Mouse (Mus musculus): ENCODE results near the gene Gfi1. TPM values are rescaled to one million over a fixed set of nuclear protein-coding genes. Genes with fewer than 3 reads are reported as not detected.

Gene Gfi1
- polyA plus RNA-seq, 1 experiment from 2014 or later = not detected

- H3K9ac ChIP-seq (ENCODE audit: low read depth, low read length) = no peak overlapping the region
- H3K9me3 ChIP-seq (ENCODE audit: control insufficient read depth, low read length) = no peaks in the 10 kb centered on the region
- no peak overlapping the region for H3K27ac ChIP-seq (ENCODE audit: low read depth, low read length)
- WGBS = 96% methylated on average over 7 of the region's 7 CpGs
- no peak overlapping the region for H3K4me3 ChIP-seq (ENCODE audit: low read length)
- H3K4me2 ChIP-seq (replicated peaks; ENCODE audit: low read depth, low read length) = no peak overlapping the region
- ATAC-seq (ENCODE audit: low FRiP score, low TSS enrichment) = no peak
- H3K4me1 ChIP-seq (ENCODE audit: control insufficient read depth, insufficient read depth, low read length) = peaks cover 5% of the 10 kb centered on the region; the same call in 1 of the 2 replicates
- no peaks in the 10 kb centered on the region for H3K27me3 ChIP-seq (ENCODE audit: control insufficient read depth, insufficient read depth, low read length)
- H3K36me3 ChIP-seq (ENCODE audit: control insufficient read depth, insufficient read depth, low read length) = no peaks in the 10 kb centered on the region; the same call in 1 of the 2 replicates
These were observed 27.8 kb upstream of the Gfi1 start for GRCm38 (mm10) chr5:107753656-107754055.

GRCm38 (mm10) chr5:107749229-107749916, 23.5 kb upstream of the Gfi1 start:
- Histone ChIP-seq H3K36me3 (ENCODE audit: control insufficient read depth, insufficient read depth, low read length) (no peaks in the 10 kb centered on the region; the same call in 1 of the 2 replicates), H3K9me3 (ENCODE audit: control insufficient read depth, low read length) (no peaks in the 10 kb centered on the region), H3K4me2 (replicated peaks; ENCODE audit: low read depth, low read length) (no peak overlapping the region), H3K4me3 (ENCODE audit: low read length) (no peak overlapping the region), H3K27me3 (ENCODE audit: control insufficient read depth, insufficient read depth, low read length) (no peaks in the 10 kb centered on the region), H3K27ac (ENCODE audit: low read depth, low read length) (no peak overlapping the region), H3K4me1 (ENCODE audit: control insufficient read depth, insufficient read depth, low read length) (peaks cover 5% of the 10 kb centered on the region; the same call in 1 of the 2 replicates), H3K9ac (ENCODE audit: low read depth, low read length) (no peak overlapping the region)
- WGBS = 55% methylated on average over 9 of the region's 9 CpGs
- ATAC-seq (ENCODE audit: low FRiP score, low TSS enrichment) = 0 out of 2 replicates have a peak, but pooled peaks have one; percentile 24

GRCm38 (mm10) chr5:107739023-107739422, 13.2 kb upstream of the Gfi1 start:
- Histone ChIP-seq H3K9ac (ENCODE audit: low read depth, low read length) (no peak overlapping the region), H3K27me3 (ENCODE audit: control insufficient read depth, insufficient read depth, low read length) (no peaks in the 10 kb centered on the region), H3K36me3 (ENCODE audit: control insufficient read depth, insufficient read depth, low read length) (no peaks in the 10 kb centered on the region), H3K4me2 (replicated peaks; ENCODE audit: low read depth, low read length) (no peak overlapping the region), H3K4me1 (ENCODE audit: control insufficient read depth, insufficient read depth, low read length) (no peaks in the 10 kb centered on the region), H3K27ac (ENCODE audit: low read depth, low read length) (no peak overlapping the region), H3K9me3 (ENCODE audit: control insufficient read depth, low read length) (no peaks in the 10 kb centered on the region), H3K4me3 (ENCODE audit: low read length) (no peak overlapping the region)
- WGBS = 93% methylated on average over 5 of the region's 5 CpGs
- ATAC-seq (ENCODE audit: low FRiP score, low TSS enrichment) = no peak

GRCm38 (mm10) chr5:107738296-107738695, 12.5 kb upstream of the Gfi1 start:
- no peaks in the 10 kb centered on the region for H3K36me3 ChIP-seq (ENCODE audit: control insufficient read depth, insufficient read depth, low read length)
- no peaks in the 10 kb centered on the region for H3K4me1 ChIP-seq (ENCODE audit: control insufficient read depth, insufficient read depth, low read length)
- WGBS = 81% methylated on average over 3 of the region's 3 CpGs
- H3K9me3 ChIP-seq (ENCODE audit: control insufficient read depth, low read length) = no peaks in the 10 kb centered on the region
- no peak overlapping the region for H3K4me3 ChIP-seq (ENCODE audit: low read length)
- H3K4me2 ChIP-seq (replicated peaks; ENCODE audit: low read depth, low read length) = no peak overlapping the region
- H3K27ac ChIP-seq (ENCODE audit: low read depth, low read length) = no peak overlapping the region
- no peak overlapping the region for H3K9ac ChIP-seq (ENCODE audit: low read depth, low read length)
- no peaks in the 10 kb centered on the region for H3K27me3 ChIP-seq (ENCODE audit: control insufficient read depth, insufficient read depth, low read length)
- no peak for ATAC-seq (ENCODE audit: low FRiP score, low TSS enrichment)

GRCm38 (mm10) chr5:107736171-107736570, 10.3 kb upstream of the Gfi1 start:
- no peak for ATAC-seq (ENCODE audit: low FRiP score, low TSS enrichment)
- Histone ChIP-seq H3K4me3 (ENCODE audit: low read length) (no peak overlapping the region), H3K27me3 (ENCODE audit: control insufficient read depth, insufficient read depth, low read length) (peaks cover 14% of the 10 kb centered on the region), H3K4me1 (ENCODE audit: control insufficient read depth, insufficient read depth, low read length) (no peaks in the 10 kb centered on the region), H3K9ac (ENCODE audit: low read depth, low read length) (no peak overlapping the region), H3K36me3 (ENCODE audit: control insufficient read depth, insufficient read depth, low read length) (no peaks in the 10 kb centered on the region), H3K27ac (ENCODE audit: low read depth, low read length) (no peak overlapping the region), H3K4me2 (replicated peaks; ENCODE audit: low read depth, low read length) (no peak overlapping the region), H3K9me3 (ENCODE audit: control insufficient read depth, low read length) (no peaks in the 10 kb centered on the region)
- 82% methylated on average over 5 of the region's 5 CpGs for WGBS

- no peak for ATAC-seq (ENCODE audit: low FRiP score, low TSS enrichment)
- Histone ChIP-seq H3K4me1 (ENCODE audit: control insufficient read depth, insufficient read depth, low read length) (0 out of 2 replicates have a peak, but pooled peaks cover under 1% of the 10 kb centered on the region), H3K9ac (ENCODE audit: low read depth, low read length) (no peak overlapping the region), H3K4me2 (replicated peaks; ENCODE audit: low read depth, low read length) (no peak overlapping the region), H3K4me3 (ENCODE audit: low read length) (no peak overlapping the region), H3K27ac (ENCODE audit: low read depth, low read length) (no peak overlapping the region), H3K27me3 (ENCODE audit: control insufficient read depth, insufficient read depth, low read length) (peaks cover 52% of the 10 kb centered on the region), H3K9me3 (ENCODE audit: control insufficient read depth, low read length) (no peaks in the 10 kb centered on the region), H3K36me3 (ENCODE audit: control insufficient read depth, insufficient read depth, low read length) (no peaks in the 10 kb centered on the region)
- 35% methylated on average over 2 of the region's 2 CpGs for WGBS
These were observed 6.0 kb upstream of the Gfi1 start for GRCm38 (mm10) chr5:107731844-107732243.

- Histone ChIP-seq H3K4me1 (ENCODE audit: control insufficient read depth, insufficient read depth, low read length) (0 out of 2 replicates have a peak, but pooled peaks cover 4% of the 10 kb centered on the region), H3K9ac (ENCODE audit: low read depth, low read length) (no peak overlapping the region), H3K27ac (ENCODE audit: low read depth, low read length) (no peak overlapping the region), H3K4me3 (ENCODE audit: low read length) (no peak overlapping the region), H3K27me3 (ENCODE audit: control insufficient read depth, insufficient read depth, low read length) (peaks cover 56% of the 10 kb centered on the region), H3K9me3 (ENCODE audit: control insufficient read depth, low read length) (no peaks in the 10 kb centered on the region), H3K4me2 (replicated peaks; ENCODE audit: low read depth, low read length) (no peak overlapping the region), H3K36me3 (ENCODE audit: control insufficient read depth, insufficient read depth, low read length) (no peaks in the 10 kb centered on the region)
- 49% methylated on average over 3 of the region's 3 CpGs for WGBS
- ATAC-seq (ENCODE audit: low FRiP score, low TSS enrichment) = no peak
These were observed 5.6 kb upstream of the Gfi1 start for GRCm38 (mm10) chr5:107731408-107731807.

- no peak for ATAC-seq (ENCODE audit: low FRiP score, low TSS enrichment)
- peaks cover 94% of the 10 kb centered on the region for H3K27me3 ChIP-seq (ENCODE audit: control insufficient read depth, insufficient read depth, low read length)
- H3K9ac ChIP-seq (ENCODE audit: low read depth, low read length) = no peak overlapping the region
- H3K4me2 ChIP-seq (replicated peaks; ENCODE audit: low read depth, low read length) = peak overlapping the region; percentile 38; the same call in 1 of the 2 replicates
- no peaks in the 10 kb centered on the region for H3K36me3 ChIP-seq (ENCODE audit: control insufficient read depth, insufficient read depth, low read length)
- H3K4me1 ChIP-seq (ENCODE audit: control insufficient read depth, insufficient read depth, low read length) = peaks cover 23% of the 10 kb centered on the region
- no peaks in the 10 kb centered on the region for H3K9me3 ChIP-seq (ENCODE audit: control insufficient read depth, low read length)
- 17% methylated on average over 12 of the region's 12 CpGs for WGBS
- no peak overlapping the region for H3K4me3 ChIP-seq (ENCODE audit: low read length)
- no peak overlapping the region for H3K27ac ChIP-seq (ENCODE audit: low read depth, low read length)
These were observed 1.2 kb upstream of the Gfi1 start for GRCm38 (mm10) chr5:107727007-107727402.

- no peaks in the 10 kb centered on the region for H3K9me3 ChIP-seq (ENCODE audit: control insufficient read depth, low read length)
- no peak for ATAC-seq (ENCODE audit: low FRiP score, low TSS enrichment)
- no peak overlapping the region for H3K9ac ChIP-seq (ENCODE audit: low read depth, low read length)
- WGBS = under 1% methylated on average over 57 of the region's 57 CpGs
- H3K27ac ChIP-seq (ENCODE audit: low read depth, low read length) = no peak overlapping the region
- H3K27me3 ChIP-seq (ENCODE audit: control insufficient read depth, insufficient read depth, low read length) = peaks cover 94% of the 10 kb centered on the region
- H3K4me3 ChIP-seq (ENCODE audit: low read length) = peak overlapping the region; percentile 28
- H3K4me1 ChIP-seq (ENCODE audit: control insufficient read depth, insufficient read depth, low read length) = peaks cover 26% of the 10 kb centered on the region
- peak overlapping the region; percentile 38 for H3K4me2 ChIP-seq (replicated peaks; ENCODE audit: low read depth, low read length)
- H3K36me3 ChIP-seq (ENCODE audit: control insufficient read depth, insufficient read depth, low read length) = no peaks in the 10 kb centered on the region
These were observed 608 bp upstream of the Gfi1 start for GRCm38 (mm10) chr5:107726281-107727006.
